Mouse (Mus musculus) MEL (cell line): ENCODE results near the gene Dennd4a.

Experiments used
- CTCF ChIP-seq, 3 experiments: IDR thresholded peaks in 2 of 3; conservative IDR thresholded peaks in 1 of 3; 2 replicates each; pipeline ENCODE4 v1.5.1; 2011 to 2012; ENCODE audit warnings: low read length in 3 of 3, low read depth in 2 of 3, mild to moderate bottlenecking in 2 of 3, improper control_type of control experiment in 1 of 3, inconsistent platforms in 1 of 3, mixed read lengths in 1 of 3, moderate library complexity in 1 of 3; ENCODE audit not compliant: control insufficient read depth in 1 of 3, insufficient read depth in 1 of 3, poor library complexity in 1 of 3, severe bottlenecking in 1 of 3
- ELF1 ChIP-seq: IDR thresholded peaks from 2 replicates; pipeline ENCODE4 v1.6.1; 2014; ENCODE audit warnings: low read depth, mild to moderate bottlenecking, inconsistent platforms, low read length, improper control_type of control experiment, moderate library complexity
- MAZ ChIP-seq: IDR thresholded peaks from 2 replicates; pipeline ENCODE4 v1.6.1; 2012; ENCODE audit warnings: low read depth, mild to moderate bottlenecking, inconsistent platforms, low read length, improper control_type of control experiment
- POLR2A ChIP-seq, 2 experiments: IDR thresholded peaks; 2 replicates each; pipeline ENCODE4 v1.6.1; 2011 to 2012; ENCODE audit warnings: low read length in 2 of 2, mild to moderate bottlenecking in 2 of 2, control low read depth in 1 of 2, improper control_type of control experiment in 1 of 2, low read depth in 1 of 2, moderate library complexity in 1 of 2; ENCODE audit not compliant: control insufficient read depth in 1 of 2, insufficient read depth in 1 of 2, poor library complexity in 1 of 2
- RAD21 ChIP-seq: IDR thresholded peaks from 2 replicates; pipeline ENCODE4 v1.6.1; 2011; ENCODE audit warnings: mild to moderate bottlenecking, low read depth, low read length, improper control_type of control experiment
- SMC3 ChIP-seq: IDR thresholded peaks from 2 replicates; pipeline ENCODE4 v1.6.1; 2011; ENCODE audit warnings: low read depth, low read length, improper control_type of control experiment
- TCF12 ChIP-seq: IDR thresholded peaks from 2 replicates; pipeline ENCODE4 v1.6.1; 2014; ENCODE audit warnings: low read depth, mild to moderate bottlenecking, inconsistent platforms, low read length, improper control_type of control experiment, moderate library complexity

DNA sequence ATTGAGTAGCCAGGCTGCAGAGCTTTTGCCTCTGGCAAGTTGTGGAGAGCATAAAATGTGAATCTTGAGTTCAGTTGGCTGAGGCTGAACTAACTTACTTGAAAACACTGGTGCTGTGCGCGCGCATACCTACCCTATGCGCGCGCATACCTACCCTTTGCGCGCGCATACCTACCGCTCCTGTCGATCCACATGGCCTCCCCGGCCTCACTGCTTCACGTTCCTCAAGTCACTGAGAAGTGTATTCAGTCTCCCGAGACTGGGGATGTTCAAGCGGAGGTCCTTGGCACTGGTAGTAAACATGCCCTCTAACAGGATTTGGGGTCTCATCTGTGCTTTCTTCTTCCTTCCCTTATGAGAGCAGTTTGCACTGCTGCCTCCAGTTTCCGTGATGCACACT is 107.4 kb downstream of the Dennd4a start:
- no peak for TF ChIP-seq CTCF (IDR thresholded peaks at IDR 0.05 in 2 of 3, conservative IDR thresholded peaks at IDR 0.05 in 1 of 3; ENCODE audit: control insufficient read depth in 1 of 3, insufficient read depth in 1 of 3, low read depth in 2 of 3, low read length in 3 of 3, poor library complexity in 1 of 3, severe bottlenecking in 1 of 3)
- TF ChIP-seq MAZ: no peak
- no peak for TF ChIP-seq SMC3
- TF ChIP-seq POLR2A (IDR thresholded peaks at IDR 0.05; ENCODE audit: control insufficient read depth in 1 of 2, insufficient read depth in 1 of 2, low read depth in 1 of 2, low read length in 2 of 2, poor library complexity in 1 of 2): no peak
- TF ChIP-seq RAD21: no peak
- TF ChIP-seq ELF1: no peak
- no peak for TF ChIP-seq TCF12
